Mouse (Mus musculus) heart, embryonic 16.5 days (tissue): ENCODE measurements around the gene Atg5. TPM values are rescaled to one million over a fixed set of nuclear protein-coding genes. Genes with fewer than 3 reads are reported as not detected.
"Not testable (repeated sequence)": the region's sequence is repeated elsewhere in the genome, so short reads cannot be mapped to it uniquely, and the experiment has no call there.

ENCODE experiments used
- ATAC-seq: fragments of 200-750 bp; cut with Nextera tagmentation; replicated peaks from 2 replicates; pipeline ENCODE4 v1.8.0; 2017; ENCODE audit warnings: moderate number of reproducible peaks; ENCODE audit not compliant: insufficient read depth, low FRiP score; ENCODE audit errors: extremely low read depth
- H3K27ac ChIP-seq: fragments of 300-500 bp; sonication (generic); 2 replicates; pipeline ENCODE4 v1.5.1; 2014; ENCODE audit warnings: mild to moderate bottlenecking, low read length, control low read depth, moderate library complexity
- H3K27me3 ChIP-seq: fragments of 300-500 bp; sonication (generic); 2 replicates; pipeline ENCODE4 v1.6.1; 2014; ENCODE audit warnings: low read length, mixed read lengths; ENCODE audit not compliant: control insufficient read depth, insufficient read depth
- H3K36me3 ChIP-seq: fragments of 300-500 bp; sonication (generic); 2 replicates; pipeline ENCODE4 v1.6.1; 2014; ENCODE audit not compliant: control insufficient read depth, insufficient read depth
- H3K4me1 ChIP-seq: fragments of 300-500 bp; sonication (generic); 2 replicates; pipeline ENCODE4 v1.6.1; 2014; ENCODE audit warnings: low read length, mixed read lengths; ENCODE audit not compliant: control insufficient read depth, insufficient read depth
- H3K4me2 ChIP-seq: fragments of 300-500 bp; sonication (generic); 2 replicates; pipeline ENCODE4 v1.6.1; 2014; ENCODE audit warnings: low read depth, mild to moderate bottlenecking, control low read depth, low read length
- H3K4me3 ChIP-seq: fragments of 300-500 bp; sonication (generic); 2 replicates; pipeline ENCODE4 v1.5.1; 2014; ENCODE audit warnings: mild to moderate bottlenecking, control low read depth, low read length
- H3K9ac ChIP-seq: fragments of 300-500 bp; sonication (generic); 2 replicates; pipeline ENCODE4 v1.6.1; 2014; ENCODE audit warnings: low read length, control low read depth
- H3K9me3 ChIP-seq: fragments of 300-500 bp; sonication (generic); replicated peaks from 2 replicates; pipeline ENCODE4 v1.6.1; 2016; ENCODE audit warnings: low read length; ENCODE audit not compliant: control insufficient read depth
- WGBS: fragments of 180-500 bp; shearing (Covaris S2); extraction: QIAGEN DNeasy Blood & Tissue Kit; methylation state at CpG from one replicate; pipeline ENCODE4 v1.1.7; 2014; 5-methylcytosine and 5-hydroxymethylcytosine counted together
- polyA plus RNA-seq: library from polyadenylated mRNA; unstranded; fragments of >200 nt; fragmentation: Nextera tagmentation; extraction: Ambion mirVana; gene quantifications from 2 replicates; pipeline ENCODE4 v1.2.1, GENCODE M21; 2015

Atg5 gene
- polyA plus RNA-seq, 1 experiment from 2014 or later, result 33.3 TPM

GRCm38 (mm10) chr10:44323070-44323775, 55.1 kb downstream of the Atg5 start:
- WGBS, result 83% methylated on average over 9 of the region's 9 CpGs
- H3K27ac ChIP-seq, result no peak overlapping the region
- no peak overlapping the region for H3K4me3 ChIP-seq
- no peak overlapping the region for H3K4me2 ChIP-seq
- 0 out of 2 replicates have a peak, but pooled peaks cover 2% of the 10 kb centered on the region for H3K4me1 ChIP-seq
- H3K9me3 ChIP-seq, result no peaks in the 10 kb centered on the region
- H3K36me3 ChIP-seq, result peaks cover 6% of the 10 kb centered on the region; the same call in 1 of the 2 replicates
- no peaks in the 10 kb centered on the region for H3K27me3 ChIP-seq
- no peak overlapping the region for H3K9ac ChIP-seq
- ATAC-seq, result no peak

GRCm38 (mm10) chr10:44323836-44324235, 55.7 kb downstream of the Atg5 start:
- Histone ChIP-seq H3K4me2 (no peak overlapping the region), H3K4me1 (0 out of 2 replicates have a peak, but pooled peaks cover 2% of the 10 kb centered on the region), H3K9me3 (no peaks in the 10 kb centered on the region), H3K27me3 (no peaks in the 10 kb centered on the region), H3K9ac (no peak overlapping the region), H3K4me3 (no peak overlapping the region), H3K27ac (no peak overlapping the region), H3K36me3 (peaks cover 6% of the 10 kb centered on the region; the same call in 1 of the 2 replicates)
- WGBS, result 92% methylated on average over 8 of the region's 8 CpGs
- ATAC-seq, result no peak

DNA sequence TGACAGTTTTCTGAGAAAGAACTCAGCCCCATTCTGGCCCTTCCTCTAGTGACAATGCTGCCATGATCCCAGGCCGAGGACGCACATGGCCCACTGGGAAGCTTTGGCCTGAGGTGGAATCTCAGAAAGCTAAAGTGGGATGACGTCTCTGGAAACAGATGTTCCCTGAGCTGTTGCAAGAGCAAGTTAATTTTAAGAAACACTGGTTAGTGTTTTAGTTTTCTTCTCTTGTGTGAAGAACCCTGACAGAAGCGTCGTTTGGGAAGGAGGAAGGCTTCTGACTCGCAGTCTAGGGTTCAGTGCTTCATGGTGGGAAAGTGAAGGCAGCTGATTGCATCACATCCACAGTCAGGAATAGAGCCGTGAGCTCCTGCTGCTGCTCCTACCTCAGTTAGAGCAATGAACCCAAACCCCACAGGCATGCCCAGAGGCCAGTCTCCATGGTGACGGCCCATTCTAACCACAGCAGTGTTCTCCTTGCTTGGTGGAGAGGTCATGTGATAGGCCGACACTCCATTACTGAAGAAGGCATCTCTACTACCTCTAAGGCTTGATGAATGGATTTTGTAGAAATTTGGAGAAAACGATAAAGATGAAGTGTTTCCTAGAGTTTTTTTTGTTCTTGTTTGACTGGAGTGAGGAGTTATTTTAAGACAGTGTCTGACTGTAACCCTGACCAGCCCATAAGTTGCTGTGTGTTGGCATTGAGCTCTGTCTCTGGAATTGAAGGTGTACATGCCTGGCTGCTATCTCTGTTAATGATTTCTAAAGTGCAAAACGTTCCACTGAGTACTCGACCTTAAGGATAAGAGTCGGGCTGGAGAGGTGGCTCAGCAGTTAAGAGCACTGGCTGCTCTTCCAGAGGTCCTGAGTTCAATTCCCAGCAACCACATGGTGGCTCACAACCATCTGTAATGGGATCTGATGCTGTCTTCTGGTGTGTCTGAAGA, 57.7 kb downstream of the Atg5 start:
- 65% methylated on average over 13 of the region's 13 CpGs for WGBS
- H3K4me3 ChIP-seq, result no peak overlapping the region

DNA sequence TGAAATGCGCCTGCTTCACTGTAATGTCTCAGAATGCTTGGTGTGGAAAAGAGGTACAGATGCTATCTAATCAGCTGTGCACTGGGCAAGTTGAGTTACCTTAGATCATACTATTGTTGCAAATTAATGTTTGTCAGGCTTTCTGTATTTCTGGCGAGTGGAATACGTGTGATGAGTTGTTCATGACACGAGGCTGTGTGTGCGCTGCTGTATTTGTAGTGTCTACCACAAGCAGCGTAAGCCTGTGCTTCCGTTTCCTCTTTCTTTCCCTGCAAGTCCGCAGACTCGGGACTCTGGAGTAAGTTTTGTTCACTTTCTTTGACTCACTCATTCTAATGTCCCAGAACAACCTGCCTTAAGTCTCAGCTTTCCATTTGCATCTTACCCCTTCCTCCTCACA, 58.9 kb downstream of the Atg5 start:
- H3K4me1 ChIP-seq, result 0 out of 2 replicates have a peak, but pooled peaks cover 2% of the 10 kb centered on the region
- H3K9me3 ChIP-seq, result no peaks in the 10 kb centered on the region
- H3K27me3 ChIP-seq, result no peaks in the 10 kb centered on the region
- no peak overlapping the region for H3K4me3 ChIP-seq
- H3K4me2 ChIP-seq, result no peak overlapping the region
- no peak for ATAC-seq
- 84% methylated on average over 9 of the region's 9 CpGs for WGBS
- no peak overlapping the region for H3K9ac ChIP-seq
- H3K36me3 ChIP-seq, result no peaks in the 10 kb centered on the region
- H3K27ac ChIP-seq, result no peak overlapping the region

More for the DNA sequence above, 57.7 kb downstream of the Atg5 start:
- Histone ChIP-seq H3K4me1 (0 out of 2 replicates have a peak, but pooled peaks cover 2% of the 10 kb centered on the region), H3K27me3 (no peaks in the 10 kb centered on the region), H3K27ac (no peak overlapping the region), H3K4me2 (no peak overlapping the region), H3K36me3 (0 out of 2 replicates have a peak, but pooled peaks cover 4% of the 10 kb centered on the region), H3K9ac (no peak overlapping the region), H3K9me3 (no peaks in the 10 kb centered on the region)
- no peak for ATAC-seq

- Histone ChIP-seq H3K4me3 (no peak overlapping the region), H3K9me3 (no peaks in the 10 kb centered on the region), H3K9ac (no peak overlapping the region), H3K27ac (no peak overlapping the region), H3K4me1 (no peaks in the 10 kb centered on the region), H3K27me3 (no peaks in the 10 kb centered on the region), H3K36me3 (no peaks in the 10 kb centered on the region), H3K4me2 (no peak overlapping the region)
- WGBS, result 51% methylated on average over 3 of the region's 3 CpGs
- no peak for ATAC-seq
Observed at GRCm38 (mm10) chr10:44328347-44328746, 60.2 kb downstream of the Atg5 start.

DNA sequence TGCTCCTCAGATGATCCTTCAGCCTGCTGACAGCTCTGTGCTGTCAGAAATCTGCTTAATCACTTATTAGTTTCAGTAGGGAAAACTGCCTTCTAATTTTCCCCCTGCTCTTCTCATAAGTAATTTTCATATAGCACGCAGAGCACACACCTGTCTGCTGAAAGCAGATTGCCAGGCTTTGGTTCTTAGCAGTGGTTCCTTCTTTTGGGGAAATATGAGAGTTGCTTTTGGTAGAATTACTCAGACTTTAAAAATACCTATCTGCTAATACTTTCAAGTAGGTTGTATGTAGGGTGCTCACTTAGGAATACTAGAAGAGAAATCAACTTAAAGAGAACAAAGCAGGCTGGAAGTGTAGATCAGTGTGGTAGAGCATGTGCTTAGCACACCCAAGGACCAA, 62.6 kb downstream of the Atg5 start:
- WGBS, result 92% methylated on average over 1 of the region's 1 CpGs

DNA sequence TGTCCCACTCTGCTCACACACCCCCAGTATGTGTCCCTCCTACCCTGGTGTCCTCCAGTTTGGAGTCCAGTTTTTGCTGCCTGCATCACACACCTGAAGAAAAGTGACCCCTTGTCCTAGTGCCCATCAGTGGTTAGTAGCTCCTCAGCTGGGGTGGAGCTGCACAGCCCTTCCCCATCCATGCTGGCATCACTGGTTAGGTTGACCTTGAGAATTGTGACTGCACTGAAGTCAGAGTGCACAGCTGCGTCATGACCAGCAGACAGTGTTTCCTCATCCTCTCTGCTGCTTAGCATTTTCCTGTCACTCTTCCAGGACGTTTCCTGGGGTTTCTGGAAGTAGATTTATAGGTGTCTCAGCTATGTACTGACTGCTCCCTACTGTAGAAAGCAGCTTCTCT, 63.3 kb downstream of the Atg5 start:
- WGBS, result 51% methylated on average over 2 of the region's 2 CpGs

More for the DNA sequence above, 62.6 kb downstream of the Atg5 start:
- Histone ChIP-seq H3K4me3 (no peak overlapping the region), H3K27me3 (no peaks in the 10 kb centered on the region), H3K4me2 (no peak overlapping the region), H3K9ac (no peak overlapping the region), H3K9me3 (no peaks in the 10 kb centered on the region), H3K4me1 (no peaks in the 10 kb centered on the region), H3K27ac (no peak overlapping the region), H3K36me3 (no peaks in the 10 kb centered on the region)
- no peak for ATAC-seq

DNA sequence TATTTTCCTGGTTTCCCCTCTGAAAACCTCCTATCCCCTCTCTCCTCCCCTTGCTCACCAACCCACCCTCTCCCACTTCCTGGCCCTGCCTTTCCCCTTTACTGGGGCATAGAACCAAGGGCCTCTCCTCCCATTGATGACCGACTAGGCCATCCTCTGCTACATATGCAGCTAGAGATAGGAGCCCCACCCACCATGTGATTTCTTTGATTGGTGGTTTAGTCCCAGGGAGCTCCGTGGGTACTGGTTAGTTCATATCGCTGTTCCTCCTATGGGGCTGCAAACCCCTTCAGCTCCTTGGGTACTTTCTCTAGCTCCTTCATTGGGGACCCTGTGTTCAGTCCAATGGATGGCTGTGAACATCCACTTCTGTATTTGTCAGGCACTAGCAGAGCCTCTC, 64.5 kb downstream of the Atg5 start:
- H3K4me2 ChIP-seq, H3K36me3 ChIP-seq, H3K27ac ChIP-seq, H3K27me3 ChIP-seq, H3K4me3 ChIP-seq, H3K9me3 ChIP-seq, H3K4me1 ChIP-seq, ATAC-seq, H3K9ac ChIP-seq: not testable (repeated sequence)
- WGBS, result 82% methylated on average over 3 of the region's 3 CpGs

More for the DNA sequence above, 63.3 kb downstream of the Atg5 start:
- 0 out of 2 replicates have a peak, but pooled peaks cover 6% of the 10 kb centered on the region for H3K36me3 ChIP-seq
- ATAC-seq, result no peak
- H3K4me1 ChIP-seq, result no peaks in the 10 kb centered on the region
- H3K27me3 ChIP-seq, result no peaks in the 10 kb centered on the region
- no peak overlapping the region for H3K27ac ChIP-seq
- H3K9me3 ChIP-seq, result no peaks in the 10 kb centered on the region
- H3K9ac ChIP-seq, result no peak overlapping the region
- no peak overlapping the region for H3K4me3 ChIP-seq
- no peak overlapping the region for H3K4me2 ChIP-seq
